Mouse (Mus musculus): Measurements from ENCODE around the gene Gm6525. TPM values are rescaled to one million over a fixed set of nuclear protein-coding genes. Genes with fewer than 3 reads are reported as not detected.

Gm6525 gene
- total RNA-seq, 2 experiments from 2014 or later: not detected

- intact Hi-C loops (cut with DNase I): no loop called here
- no peak for DNase-seq
Measured at GRCm38 (mm10) chr3:84208475-84208874, 34.6 kb downstream of the Gm6525 start.

GRCm38 (mm10) chr3:84208917-84209513 lies 35.1 kb downstream of the Gm6525 start:
- intact Hi-C loops (cut with DNase I): no loop called here
- DNase-seq: no peak

GRCm38 (mm10) chr3:84211340-84211875 lies 37.5 kb downstream of the Gm6525 start:
- DNase-seq: no peak
- intact Hi-C loops (cut with DNase I): no loop called here

- no peak for DNase-seq
Measured at GRCm38 (mm10) chr3:84214501-84214900, 40.6 kb downstream of the Gm6525 start.

GRCm38 (mm10) chr3:84215253-84215652 lies 41.3 kb downstream of the Gm6525 start:
- intact Hi-C loops (cut with DNase I): no loop called here
- DNase-seq: no peak

More at GRCm38 (mm10) chr3:84214501-84214900, 40.6 kb downstream of the Gm6525 start:
- intact Hi-C loops (cut with DNase I): no loop called here

GRCm38 (mm10) chr3:84215743-84216360 lies 41.9 kb downstream of the Gm6525 start:
- intact Hi-C loops (cut with DNase I): no loop called here
- no peak for DNase-seq

- intact Hi-C loops (cut with DNase I): no loop called here
- no peak for DNase-seq
Measured at GRCm38 (mm10) chr3:84217118-84217960, 43.4 kb downstream of the Gm6525 start.

- DNase-seq: no peak
- intact Hi-C loops (cut with DNase I): no loop called here
Measured at GRCm38 (mm10) chr3:84217961-84218351, 44.1 kb downstream of the Gm6525 start.

- intact Hi-C loops (cut with DNase I): no loop called here
- no peak for DNase-seq
Measured at GRCm38 (mm10) chr3:84218498-84218897, 44.6 kb downstream of the Gm6525 start.

GRCm38 (mm10) chr3:84219166-84219710 lies 45.3 kb downstream of the Gm6525 start:
- no peak for DNase-seq
- intact Hi-C loops (cut with DNase I): no loop called here

- intact Hi-C loops (cut with DNase I): loop anchor here (2.0 kb wide), 1 partner anchor 39 kb away; no protein-coding TSS in a partner anchor
Measured at GRCm38 (mm10) chr3:84219720-84220273, 45.9 kb downstream of the Gm6525 start.

GRCm38 (mm10) chr3:84220326-84220725 lies 46.4 kb downstream of the Gm6525 start:
- DNase-seq: peak in 1 of 2 experiments; percentile 17
- intact Hi-C loops (cut with DNase I): loop anchor here (2.0 kb wide), 1 partner anchor 38 kb away; no protein-coding TSS in a partner anchor

More at GRCm38 (mm10) chr3:84219720-84220273, 45.9 kb downstream of the Gm6525 start:
- no peak for DNase-seq

- intact Hi-C loops (cut with DNase I): loop anchor here (2.0 kb wide), 1 partner anchor 38 kb away; no protein-coding TSS in a partner anchor
- DNase-seq: peak; percentile 52 to 54
Measured at GRCm38 (mm10) chr3:84220748-84221147, 46.8 kb downstream of the Gm6525 start.

Other genes starting within 250 kb of the Gm6525 start
- gene Tmem131l, start 133.9 kb upstream of the Gm6525 start, total RNA-seq (2021): 10 to 100 TPM; 25.5 to 26.1 TPM
- gene Mnd1, start 18.3 kb upstream of the Gm6525 start, total RNA-seq (2021): 1 to 10 TPM; 2.9 to 3.1 TPM
- gene Trim2, start 132.8 kb downstream of the Gm6525 start, total RNA-seq (2021): 1 to 10 TPM; 5.1 to 5.8 TPM

Data from heart, postnatal 36 days (tissue).